ENCODE assay signal across 27 mouse cellular contexts in the genomic region with DNA sequence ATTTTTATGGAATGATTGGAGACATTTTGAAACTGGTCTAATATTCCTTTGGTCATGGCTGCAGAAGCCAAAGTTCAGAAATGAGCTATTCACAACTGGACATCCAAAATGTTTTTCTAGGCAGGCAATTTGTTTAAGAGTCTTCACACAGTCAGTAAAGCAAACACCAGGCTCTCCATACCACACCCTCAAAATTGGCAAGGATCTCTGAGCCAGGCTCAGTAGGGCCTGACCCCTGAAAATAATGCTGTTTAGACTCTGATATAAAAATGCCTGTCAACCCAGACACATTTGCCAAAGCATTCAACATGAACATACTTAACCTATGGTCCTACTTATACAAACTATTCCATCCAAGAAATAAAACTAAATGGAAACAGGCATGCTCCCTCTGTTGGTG.
"Had no signal": no experiment of that assay in that cellular context is flagged by ENCODE, and none has a peak within 500 bp of the region (broad histone marks: within the 10 kb centered on the region; RNA-seq: fewer than 3 reads in every experiment).

No protein-coding gene starts in this region.

- H3K4me1 ChIP-seq: heart, embryonic 13.5 days; heart, embryonic 15.5 days; hindbrain, embryonic 10.5 days; hindbrain, embryonic 12.5 days; intestine, embryonic 15.5 days; limb, embryonic 13.5 days had no signal

- H3K36me3 ChIP-seq: heart, embryonic 13.5 days; heart, embryonic 15.5 days; hindbrain, embryonic 10.5 days; hindbrain, embryonic 12.5 days; intestine, embryonic 15.5 days; limb, embryonic 13.5 days had no signal

- H3K9ac ChIP-seq: heart, embryonic 13.5 days; heart, embryonic 15.5 days; hindbrain, embryonic 12.5 days; hindbrain, embryonic 14.5 days; intestine, embryonic 15.5 days; limb, embryonic 13.5 days; liver, embryonic 14.5 days had no signal

- H3K27ac ChIP-seq: gastrocnemius, adult 2 months; heart, adult 2 months; heart, embryonic 13.5 days; heart, embryonic 15.5 days; hindbrain, embryonic 10.5 days; hindbrain, embryonic 12.5 days; hindbrain, embryonic 14.5 days; intestine, embryonic 15.5 days; layer of hippocampus, adult 2 months; left cerebral cortex, adult 2 months; limb, embryonic 13.5 days; liver, embryonic 14.5 days had no signal

- ATAC-seq: hindbrain, embryonic 16.5 days; inflammation-experienced regulatory T-cells, adult 6 months; intestine, embryonic 15.5 days; intestine, postnatal 0 days had no signal

- H3K4me3 ChIP-seq: gastrocnemius, adult 2 months; heart, adult 2 months; heart, embryonic 13.5 days; heart, embryonic 15.5 days; hindbrain, embryonic 10.5 days; hindbrain, embryonic 12.5 days; intestine, embryonic 15.5 days; layer of hippocampus, adult 2 months; left cerebral cortex, adult 2 months; limb, embryonic 13.5 days had no signal

- H3K4me2 ChIP-seq: heart, embryonic 11.5 days; heart, embryonic 13.5 days; heart, embryonic 15.5 days; hindbrain, embryonic 12.5 days; hindbrain, embryonic 14.5 days; intestine, embryonic 15.5 days; limb, embryonic 13.5 days; liver, embryonic 11.5 days had no signal

- DNase-seq: gastrocnemius, adult 2 months; gastrocnemius, postnatal 10 days; gastrocnemius, postnatal 25 days; heart, adult 2 months; heart, postnatal 14 days; heart, postnatal 36 days; kidney, adult 18-20 months; kidney, adult 9 months; kidney, postnatal 10 days; kidney, postnatal 25 days; liver; lung, adult 18-20 months had no signal

- H3K9me3 ChIP-seq: heart, embryonic 13.5 days; heart, embryonic 15.5 days; hindbrain, embryonic 10.5 days; hindbrain, embryonic 12.5 days; intestine, embryonic 15.5 days; limb, embryonic 13.5 days had no signal

- H3K27me3 ChIP-seq: heart, embryonic 13.5 days; heart, embryonic 15.5 days; hindbrain, embryonic 12.5 days; intestine, embryonic 15.5 days; limb, embryonic 13.5 days had no signal
